Mouse (Mus musculus) common myeloid progenitor, adult 5-6 weeks (primary cell): ENCODE data around the gene Afdn. TPM values are rescaled to one million over a fixed set of nuclear protein-coding genes. Genes with fewer than 3 reads are reported as not detected.
"Not testable (repeated sequence)": the region's sequence is repeated elsewhere in the genome, so short reads cannot be mapped to it uniquely, and the experiment has no call there.

Experiments used
- ATAC-seq: replicated peaks from 2 replicates; pipeline ENCODE4 v1.8.0; 2016; ENCODE audit warnings: low read depth, mild to moderate bottlenecking, moderate TSS enrichment, inconsistent platforms; ENCODE audit not compliant: poor library complexity, severe bottlenecking
- total RNA-seq: library from RNA; stranded (forward); fragments of 200-1000, 187-1606 nt; gene quantifications from 2 replicates; pipeline ENCODE4 v1.2.3, GENCODE M21; 2017

Afdn gene
- total RNA-seq, 1 experiment from 2014 or later: 15.2 TPM

DNA sequence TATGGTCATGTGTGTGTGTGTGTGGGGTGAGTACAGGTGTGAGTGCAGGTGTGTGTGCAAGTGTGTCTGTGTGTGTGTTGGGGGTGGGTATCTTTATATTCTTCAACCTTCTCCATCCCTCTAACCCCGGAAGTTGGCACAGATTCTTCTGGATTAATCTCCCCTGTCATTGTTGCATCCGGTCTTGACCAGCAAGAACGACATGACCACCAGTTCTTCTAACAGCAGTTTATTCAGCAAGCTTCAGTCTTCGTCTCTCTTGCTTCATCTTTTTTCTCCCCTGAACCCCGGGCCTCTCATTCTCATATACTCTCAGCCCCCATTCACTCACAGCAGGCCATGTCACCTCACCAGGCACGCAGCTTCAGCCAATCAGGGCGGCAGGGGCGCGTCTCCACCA, 170.1 kb downstream of the Afdn start:
- no peak for ATAC-seq

DNA sequence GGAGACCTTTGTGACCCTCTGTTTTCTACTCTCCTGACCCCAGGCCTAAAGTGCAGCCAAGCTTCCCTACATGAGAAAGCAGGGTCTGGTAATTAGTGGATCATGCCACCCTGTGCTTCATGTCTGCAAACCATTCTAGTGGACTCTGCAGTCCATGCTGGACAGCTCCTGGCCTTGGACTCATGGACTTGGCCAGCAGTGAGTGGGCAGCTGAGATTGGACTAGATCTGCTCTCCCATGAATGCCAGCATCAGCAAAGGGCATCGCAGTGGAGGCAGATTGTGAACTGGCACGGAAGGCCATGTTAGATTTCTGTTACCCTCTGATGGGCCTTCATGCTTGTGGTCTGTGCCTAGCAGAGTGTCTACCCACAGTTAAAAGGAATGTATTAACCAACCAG, 175.0 kb downstream of the Afdn start:
- not testable (repeated sequence) for ATAC-seq

DNA sequence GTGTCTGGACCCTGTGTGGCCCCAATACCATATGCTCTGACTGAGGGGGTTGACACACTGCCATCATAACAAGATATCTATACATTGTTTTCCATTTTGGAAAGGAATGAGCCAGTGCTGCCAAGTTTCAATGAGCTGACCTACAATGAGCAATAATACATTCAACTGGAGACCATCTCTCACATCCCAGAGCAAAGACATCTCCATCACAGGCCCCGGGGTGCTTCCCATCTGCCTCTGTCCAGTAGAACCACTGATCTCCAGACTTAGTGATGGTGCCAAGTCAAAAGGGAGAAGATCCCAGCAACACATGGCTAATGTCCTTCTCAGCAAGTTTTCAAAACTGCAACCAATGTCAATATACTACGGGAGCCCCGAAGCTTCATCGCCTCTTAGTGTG, 177.4 kb downstream of the Afdn start:
- ATAC-seq: no peak

DNA sequence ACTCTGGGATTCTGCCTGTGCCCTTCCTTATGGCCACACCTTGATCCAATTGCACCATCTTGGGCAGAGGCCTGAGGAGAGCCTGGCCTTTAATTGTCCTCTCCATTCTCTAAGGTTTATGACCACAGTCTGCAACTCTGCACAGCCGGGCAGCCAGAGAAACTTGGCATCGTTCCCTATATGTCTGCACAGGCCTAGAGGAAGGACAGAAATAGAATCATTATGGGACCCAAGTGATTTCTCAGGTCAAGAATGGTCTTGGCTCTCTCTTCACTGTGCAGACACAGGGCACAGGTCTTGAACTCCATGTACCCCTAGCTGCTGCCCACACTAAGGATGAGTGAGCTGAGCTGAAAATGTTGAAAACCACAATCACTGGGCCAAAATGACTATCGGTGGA, 178.3 kb downstream of the Afdn start:
- no peak for ATAC-seq

DNA sequence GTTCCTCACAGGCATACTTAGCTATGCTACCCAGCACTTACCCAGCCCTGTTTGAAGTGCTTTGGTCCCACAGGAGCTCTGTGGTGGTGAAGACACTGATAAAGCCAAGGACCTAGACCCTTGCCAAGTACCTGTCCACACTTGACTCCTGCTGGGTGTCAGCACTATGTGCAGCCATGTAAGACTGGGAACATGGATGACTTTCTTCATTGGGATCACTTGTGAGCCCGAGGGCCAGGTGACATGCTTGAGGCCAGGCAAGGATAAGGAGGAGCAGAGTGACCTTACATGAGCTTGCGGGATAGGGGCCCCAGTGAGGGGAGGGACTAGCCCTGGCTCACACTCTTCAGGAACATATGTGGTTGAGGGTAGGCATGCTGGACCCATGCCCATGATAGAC, 178.9 kb downstream of the Afdn start:
- ATAC-seq: not testable (repeated sequence)

DNA sequence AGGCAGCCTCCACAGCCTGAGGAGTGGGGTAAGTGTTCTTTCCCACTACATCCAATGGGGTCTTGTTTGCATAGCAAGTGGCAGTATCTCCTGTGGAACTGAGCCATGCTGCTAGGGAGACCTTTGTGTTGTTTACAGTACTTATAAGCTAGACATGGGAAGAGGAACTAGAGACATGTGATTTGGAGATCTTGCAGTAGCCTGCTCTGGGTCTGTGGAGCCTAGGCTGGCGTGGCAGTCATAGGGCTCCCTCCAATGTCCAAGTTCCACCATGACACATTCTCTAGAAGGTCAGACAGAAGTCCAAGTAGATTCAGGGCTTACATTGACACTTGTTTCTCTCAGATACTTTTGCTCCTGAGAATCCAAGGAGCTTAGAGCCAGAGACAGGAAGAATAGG, 180.1 kb downstream of the Afdn start:
- ATAC-seq: no peak

DNA sequence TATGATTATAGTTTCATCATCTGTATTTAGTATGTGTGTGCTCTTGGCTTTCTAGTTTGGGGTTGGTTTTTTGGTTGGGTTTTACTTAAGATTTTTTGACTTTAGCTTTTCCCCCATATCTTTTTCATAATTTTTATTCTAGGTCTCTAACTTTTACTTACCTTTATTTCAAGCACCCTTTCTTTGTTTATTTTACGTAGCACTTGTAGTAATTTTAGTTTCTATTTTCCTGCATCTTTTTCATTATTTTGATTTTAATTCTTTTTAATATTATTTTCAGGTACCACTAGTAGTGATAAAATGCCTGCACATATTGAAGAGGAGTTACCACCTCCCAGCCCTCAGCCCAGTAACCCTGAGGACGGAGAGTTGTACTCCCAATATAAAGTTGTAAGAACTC, 187.7 kb downstream of the Afdn start, which contains the start of gene Gm7168:
TSS of gene Gm7168 (plus strand) at position 301 of the 400 bp plus-strand sequence.
- not testable (repeated sequence) for ATAC-seq

DNA sequence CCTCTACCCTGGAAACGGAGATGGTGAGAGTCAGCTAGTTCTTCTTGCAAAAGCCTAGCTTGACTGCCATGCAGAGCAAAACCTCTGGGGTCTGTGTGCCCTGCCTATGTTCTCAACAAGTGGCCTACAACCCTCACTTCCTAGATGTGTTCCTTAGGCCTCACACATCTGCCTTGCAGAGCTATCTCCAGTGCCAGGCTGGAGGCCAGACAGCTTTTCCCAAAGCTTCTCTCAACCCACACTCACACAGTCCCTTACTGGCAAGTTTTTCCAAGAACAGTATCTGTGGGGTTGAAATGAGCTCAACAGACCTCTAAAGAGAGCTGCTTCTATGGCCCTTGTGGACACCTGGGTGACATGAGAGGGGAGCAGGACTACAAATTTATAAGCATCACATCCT, 191.2 kb downstream of the Afdn start:
- not testable (repeated sequence) for ATAC-seq

Other genes with a start within 250 kb of the Afdn start
- not detected in 2 replicates for gene Tcte2, start 1.3 kb downstream of the Afdn start, total RNA-seq
- gene Gm7168, start 187.8 kb downstream of the Afdn start, total RNA-seq: not detected in 2 replicates
- gene Gm7356, start 243.2 kb downstream of the Afdn start, total RNA-seq: not detected in 2 replicates